Comparison of ENCODE assay signal across 13 mouse cellular contexts in genomic region chr17:79505565-79505964, GRCm38 (mm10).
"Had no signal": no experiment of that assay in that cellular context is flagged by ENCODE, and none has a peak within 500 bp of the region (broad histone marks: within the 10 kb centered on the region; RNA-seq: fewer than 3 reads in every experiment).

No protein-coding gene starts in this region.

- H3K27ac ChIP-seq: kidney, postnatal 0 days; limb, embryonic 15.5 days; liver, embryonic 13.5 days; midbrain, embryonic 12.5 days; stomach, postnatal 0 days had no signal

- H3K27me3 ChIP-seq: limb, embryonic 15.5 days; liver, embryonic 13.5 days; midbrain, embryonic 12.5 days had no signal

- H3K4me2 ChIP-seq: limb, embryonic 15.5 days; liver, embryonic 13.5 days; lung, embryonic 14.5 days; midbrain, embryonic 12.5 days had no signal

- H3K36me3 ChIP-seq: limb, embryonic 15.5 days; liver, embryonic 13.5 days; midbrain, embryonic 12.5 days had no signal

- H3K9me3 ChIP-seq: limb, embryonic 15.5 days; liver, embryonic 13.5 days; midbrain, embryonic 12.5 days had no signal

- DNase-seq: kidney, adult 11 months; kidney, adult 9 months; kidney, postnatal 36 days; layer of hippocampus, adult 9-11 months; layer of hippocampus, postnatal 36 days; liver, embryonic 13.5 days; lung, embryonic 14.5 days; thymus, postnatal 4 days had no signal

- H3K9ac ChIP-seq: limb, embryonic 15.5 days; liver, embryonic 13.5 days; lung, embryonic 14.5 days; midbrain, embryonic 12.5 days had no signal

- ATAC-seq: midbrain, embryonic 16.5 days had no signal

- H3K4me3 ChIP-seq: limb, embryonic 15.5 days; liver, embryonic 13.5 days; midbrain, embryonic 12.5 days had no signal

- H3K4me1 ChIP-seq: liver, embryonic 13.5 days; midbrain, embryonic 12.5 days had no signal
